ENCODE assay signal across 9 mouse cellular contexts in genomic region chrX:50569087-50569486, GRCm38 (mm10).
DNase-seq lines count a peak whose midpoint lies in the region; ATAC-seq lines count a peak whose summit lies in the region.
"Had no signal": no experiment of that assay in that cellular context is flagged by ENCODE, and none has a peak within 500 bp of the region (broad histone marks: within the 10 kb centered on the region; RNA-seq: fewer than 3 reads in every experiment).

No protein-coding gene starts in this region.

- no peak overlapping the region for H3K4me2 ChIP-seq in forebrain, embryonic 14.5 days (ENCODE audit: low read length)
- H3K4me2 ChIP-seq in forebrain, embryonic 16.5 days (ENCODE audit: low read length), result no peak overlapping the region
- H3K4me2 ChIP-seq in liver, embryonic 11.5 days, result no peak overlapping the region

- H3K27me3 ChIP-seq in forebrain, embryonic 14.5 days (replicated peaks; ENCODE audit: control insufficient read depth, insufficient read depth, low read length), result no peaks in the 10 kb centered on the region
- no peaks in the 10 kb centered on the region for H3K27me3 ChIP-seq in forebrain, embryonic 16.5 days (replicated peaks; ENCODE audit: control insufficient read depth, insufficient read depth, low read length)
- no peaks in the 10 kb centered on the region for H3K27me3 ChIP-seq in liver, embryonic 11.5 days (replicated peaks; ENCODE audit: control insufficient read depth, insufficient read depth, low read length)

- no peak overlapping the region for H3K4me3 ChIP-seq in forebrain, embryonic 14.5 days (ENCODE audit: low read depth, low read length)
- no peak overlapping the region for H3K4me3 ChIP-seq in forebrain, embryonic 16.5 days (replicated peaks; ENCODE audit: low read length)
- no peak overlapping the region for H3K4me3 ChIP-seq in liver, embryonic 11.5 days (ENCODE audit: low read depth, low read length)
- H3K4me3 ChIP-seq: erythroblast, embryonic 14.5 days had no signal

- peaks cover 2% of the 10 kb centered on the region; the same call in 1 of the 2 replicates for H3K36me3 ChIP-seq in forebrain, embryonic 14.5 days (ENCODE audit: control insufficient read depth, insufficient read depth, low read length)
- H3K36me3 ChIP-seq in forebrain, embryonic 16.5 days (ENCODE audit: control insufficient read depth, insufficient read depth), result no peaks in the 10 kb centered on the region
- H3K36me3 ChIP-seq in liver, embryonic 11.5 days (ENCODE audit: control insufficient read depth, insufficient read depth, low read length), result no peaks in the 10 kb centered on the region; the same call in 1 of the 2 replicates

- no peak for ATAC-seq in forebrain, embryonic 14.5 days
- no peak for ATAC-seq in forebrain, embryonic 16.5 days
- no peak for ATAC-seq in liver, embryonic 11.5 days (replicated peaks; ENCODE audit: low FRiP score)
- ATAC-seq in erythroid progenitor cell, adult 5-6 weeks (replicated peaks; ENCODE audit: low FRiP score, poor library complexity, severe bottlenecking), result no peak

- no peak overlapping the region for H3K9ac ChIP-seq in forebrain, embryonic 14.5 days (ENCODE audit: low read length)
- H3K9ac ChIP-seq in forebrain, embryonic 16.5 days (replicated peaks; ENCODE audit: low read depth, low read length), result no peak overlapping the region
- H3K9ac ChIP-seq in liver, embryonic 11.5 days (ENCODE audit: low read depth, low read length), result no peak overlapping the region

- no peak overlapping the region for H3K27ac ChIP-seq in forebrain, embryonic 14.5 days (ENCODE audit: low read depth, low read length)
- H3K27ac ChIP-seq in forebrain, embryonic 16.5 days (ENCODE audit: low read length), result no peak overlapping the region
- no peak overlapping the region for H3K27ac ChIP-seq in liver, embryonic 11.5 days (ENCODE audit: low read depth, low read length)

- 59% methylated on average over 6 of the region's 6 CpGs for WGBS in forebrain, embryonic 14.5 days
- 71% methylated on average over 6 of the region's 6 CpGs for WGBS in forebrain, embryonic 16.5 days
- 58% methylated on average over 6 of the region's 6 CpGs for WGBS in liver, embryonic 11.5 days

- DNase-seq in forebrain, embryonic 14.5 days (ENCODE audit: low spot score), result peak; percentile 39
- DNase-seq in liver (peak; percentile 45), ZHBTc4 (ENCODE audit: low read depth, low spot score) (peak; percentile 69)
- DNase-seq in liver, embryonic 11.5 days (ENCODE audit: low spot score), result no peak
- peak; percentile 69 for DNase-seq in lung, postnatal 25 days (ENCODE audit: low spot score)
- DNase-seq in kidney, adult 9 months, result no peak

- no peaks in the 10 kb centered on the region for H3K4me1 ChIP-seq in forebrain, embryonic 14.5 days (ENCODE audit: control insufficient read depth, insufficient read depth, low read length)
- no peaks in the 10 kb centered on the region for H3K4me1 ChIP-seq in forebrain, embryonic 16.5 days (replicated peaks; ENCODE audit: control insufficient read depth, insufficient read depth, low read length)
- no peaks in the 10 kb centered on the region for H3K4me1 ChIP-seq in liver, embryonic 11.5 days (replicated peaks; ENCODE audit: control insufficient read depth, insufficient read depth, low read length)

- no peaks in the 10 kb centered on the region for H3K9me3 ChIP-seq in forebrain, embryonic 14.5 days (replicated peaks; ENCODE audit: control insufficient read depth, low read length)
- no peaks in the 10 kb centered on the region for H3K9me3 ChIP-seq in forebrain, embryonic 16.5 days (ENCODE audit: control insufficient read depth, low read length)
- H3K9me3 ChIP-seq in liver, embryonic 11.5 days (ENCODE audit: control insufficient read depth, low read length), result no peaks in the 10 kb centered on the region

Comparison
In these comparisons a context has a peak if more than half of its experiments do, and no peak if none do; other contexts are left out.
1. DNase-seq: peak in forebrain, embryonic 14.5 days (single experiment), liver (single experiment), ZHBTc4 (single experiment) and lung, postnatal 25 days (single experiment); none in liver, embryonic 11.5 days (single experiment) and kidney, adult 9 months (single experiment).